Mouse (Mus musculus) stomach, embryonic 15.5 days (tissue): Measurements from ENCODE around the gene Rcor1. TPM values are rescaled to one million over a fixed set of nuclear protein-coding genes. Genes with fewer than 3 reads are reported as not detected.

Experiments used
- ATAC-seq: fragments of 200-750 bp; cut with Nextera tagmentation; 2 replicates; pipeline ENCODE4 v1.8.0; 2017; ENCODE audit warnings: low read depth, moderate number of reproducible peaks, moderate TSS enrichment; ENCODE audit not compliant: insufficient read depth, low FRiP score
- H3K27ac ChIP-seq: fragments of 300-500 bp; sonication (generic); 2 replicates; pipeline ENCODE4 v1.5.1; 2015; ENCODE audit warnings: mild to moderate bottlenecking, inconsistent platforms
- H3K27me3 ChIP-seq: fragments of 300-500 bp; sonication (generic); replicated peaks from 2 replicates; pipeline ENCODE4 v1.6.1; 2015; ENCODE audit warnings: inconsistent platforms
- H3K36me3 ChIP-seq: fragments of 300-500 bp; sonication (generic); 2 replicates; pipeline ENCODE4 v1.6.1; 2015; ENCODE audit warnings: inconsistent platforms
- H3K4me1 ChIP-seq: fragments of 300-500 bp; sonication (generic); 2 replicates; pipeline ENCODE4 v1.6.1; 2015; ENCODE audit warnings: inconsistent platforms
- H3K4me2 ChIP-seq: fragments of 300-500 bp; sonication (generic); 2 replicates; pipeline ENCODE4 v1.6.1; 2015; ENCODE audit warnings: mild to moderate bottlenecking, inconsistent platforms
- H3K4me3 ChIP-seq: fragments of 300-500 bp; sonication (generic); replicated peaks from 2 replicates; pipeline ENCODE4 v1.5.1; 2015; ENCODE audit warnings: inconsistent platforms
- H3K9ac ChIP-seq: fragments of 300-500 bp; sonication (generic); 2 replicates; pipeline ENCODE4 v1.6.1; 2015; ENCODE audit warnings: inconsistent platforms
- H3K9me3 ChIP-seq: fragments of 300-500 bp; sonication (generic); 2 replicates; pipeline ENCODE4 v1.6.1; 2016; ENCODE audit warnings: inconsistent platforms
- WGBS: fragments of 180-500 bp; shearing (Covaris S2); methylation state at CpG from one replicate; pipeline ENCODE4 v1.1.7; 2015; 5-methylcytosine and 5-hydroxymethylcytosine counted together
- polyA plus RNA-seq: library from polyadenylated mRNA; unstranded; fragments of >200 nt; fragmentation: Nextera tagmentation; extraction: Ambion mirVana; gene quantifications from 2 replicates; pipeline ENCODE4 v1.2.1, GENCODE M21; 2015

Gene Rcor1
- polyA plus RNA-seq, 1 experiment from 2014 or later, result 12.3 TPM

GRCm38 (mm10) chr12:111005803-111006202 is 33.3 kb upstream of the Rcor1 start:
- H3K4me3 ChIP-seq, result no peak overlapping the region
- 62% methylated on average over 6 of the region's 6 CpGs for WGBS
- no peaks in the 10 kb centered on the region for H3K9me3 ChIP-seq
- ATAC-seq, result peak; percentile 33; the same call in 1 of the 2 replicates
- H3K27ac ChIP-seq, result peak overlapping the region; percentile 81; the same call in 1 of the 2 replicates
- H3K27me3 ChIP-seq, result no peaks in the 10 kb centered on the region
- H3K4me2 ChIP-seq, result no peak overlapping the region
- H3K9ac ChIP-seq, result no peak overlapping the region
- H3K4me1 ChIP-seq, result peaks cover 40% of the 10 kb centered on the region
- H3K36me3 ChIP-seq, result no peaks in the 10 kb centered on the region

- Histone ChIP-seq H3K9me3 (no peaks in the 10 kb centered on the region), H3K27me3 (no peaks in the 10 kb centered on the region), H3K4me1 (peaks cover 40% of the 10 kb centered on the region), H3K36me3 (no peaks in the 10 kb centered on the region), H3K27ac (peak overlapping the region; percentile 81), H3K9ac (no peak overlapping the region), H3K4me3 (no peak overlapping the region), H3K4me2 (no peak overlapping the region)
- peak; percentile 19 for ATAC-seq
- WGBS, result 38% methylated on average over 5 of the region's 5 CpGs
These were observed 32.8 kb upstream of the Rcor1 start for GRCm38 (mm10) chr12:111006339-111006738.

GRCm38 (mm10) chr12:111007134-111008103 is 31.7 kb upstream of the Rcor1 start:
- Histone ChIP-seq H3K4me3 (no peak overlapping the region), H3K27me3 (no peaks in the 10 kb centered on the region), H3K9me3 (no peaks in the 10 kb centered on the region), H3K4me2 (no peak overlapping the region), H3K36me3 (no peaks in the 10 kb centered on the region), H3K9ac (no peak overlapping the region), H3K27ac (peak overlapping the region; percentile 81), H3K4me1 (peaks cover 40% of the 10 kb centered on the region)
- 49% methylated on average over 14 of the region's 14 CpGs for WGBS
- ATAC-seq, result peak; percentile 64

- no peaks in the 10 kb centered on the region for H3K27me3 ChIP-seq
- no peaks in the 10 kb centered on the region for H3K36me3 ChIP-seq
- H3K27ac ChIP-seq, result peak overlapping the region; percentile 81
- H3K9ac ChIP-seq, result no peak overlapping the region
- peak; percentile 31; the same call in 1 of the 2 replicates for ATAC-seq
- H3K9me3 ChIP-seq, result no peaks in the 10 kb centered on the region
- peaks cover 40% of the 10 kb centered on the region for H3K4me1 ChIP-seq
- H3K4me2 ChIP-seq, result no peak overlapping the region
- H3K4me3 ChIP-seq, result no peak overlapping the region
- 42% methylated on average over 11 of the region's 11 CpGs for WGBS
These were observed 30.4 kb upstream of the Rcor1 start for GRCm38 (mm10) chr12:111008500-111009490.

GRCm38 (mm10) chr12:111009615-111010257 is 29.4 kb upstream of the Rcor1 start:
- 62% methylated on average over 6 of the region's 6 CpGs for WGBS
- peak overlapping the region; percentile 81 for H3K27ac ChIP-seq
- H3K4me3 ChIP-seq, result no peak overlapping the region
- no peak overlapping the region for H3K9ac ChIP-seq
- no peaks in the 10 kb centered on the region for H3K27me3 ChIP-seq
- no peak overlapping the region for H3K4me2 ChIP-seq
- no peaks in the 10 kb centered on the region for H3K9me3 ChIP-seq
- H3K4me1 ChIP-seq, result peaks cover 40% of the 10 kb centered on the region
- H3K36me3 ChIP-seq, result no peaks in the 10 kb centered on the region
- no peak for ATAC-seq

GRCm38 (mm10) chr12:111016807-111017206 is 22.3 kb upstream of the Rcor1 start:
- Histone ChIP-seq H3K36me3 (no peaks in the 10 kb centered on the region), H3K27ac (no peak overlapping the region), H3K4me3 (no peak overlapping the region), H3K4me2 (no peak overlapping the region), H3K9me3 (no peaks in the 10 kb centered on the region), H3K4me1 (no peaks in the 10 kb centered on the region), H3K9ac (no peak overlapping the region), H3K27me3 (no peaks in the 10 kb centered on the region)
- no peak for ATAC-seq
- WGBS, result 84% methylated on average over 3 of the region's 3 CpGs

- H3K4me1 ChIP-seq, result no peaks in the 10 kb centered on the region
- H3K27me3 ChIP-seq, result no peaks in the 10 kb centered on the region
- H3K4me2 ChIP-seq, result no peak overlapping the region
- no peaks in the 10 kb centered on the region for H3K36me3 ChIP-seq
- no peaks in the 10 kb centered on the region for H3K9me3 ChIP-seq
- WGBS, result 92% methylated on average over 11 of the region's 11 CpGs
- no peak overlapping the region for H3K4me3 ChIP-seq
- no peak overlapping the region for H3K9ac ChIP-seq
- H3K27ac ChIP-seq, result no peak overlapping the region
- no peak for ATAC-seq
These were observed 21.1 kb upstream of the Rcor1 start for GRCm38 (mm10) chr12:111018068-111018467.

GRCm38 (mm10) chr12:111019086-111019485 is 20.1 kb upstream of the Rcor1 start:
- ATAC-seq, result no peak
- WGBS, result 92% methylated on average over 2 of the region's 2 CpGs
- Histone ChIP-seq H3K4me2 (no peak overlapping the region), H3K27me3 (no peaks in the 10 kb centered on the region), H3K9me3 (no peaks in the 10 kb centered on the region), H3K9ac (no peak overlapping the region), H3K27ac (no peak overlapping the region), H3K4me1 (no peaks in the 10 kb centered on the region), H3K4me3 (no peak overlapping the region), H3K36me3 (no peaks in the 10 kb centered on the region)

- Histone ChIP-seq H3K4me2 (no peak overlapping the region), H3K4me1 (no peaks in the 10 kb centered on the region), H3K27me3 (no peaks in the 10 kb centered on the region), H3K36me3 (no peaks in the 10 kb centered on the region), H3K9me3 (no peaks in the 10 kb centered on the region), H3K9ac (no peak overlapping the region), H3K4me3 (no peak overlapping the region), H3K27ac (no peak overlapping the region)
- WGBS, result 27% methylated on average over 1 of the region's 1 CpGs
- ATAC-seq, result no peak
These were observed 18.0 kb upstream of the Rcor1 start for GRCm38 (mm10) chr12:111021138-111021537.

- Histone ChIP-seq H3K4me3 (no peak overlapping the region), H3K36me3 (no peaks in the 10 kb centered on the region), H3K27ac (no peak overlapping the region), H3K4me1 (no peaks in the 10 kb centered on the region), H3K9ac (no peak overlapping the region), H3K27me3 (no peaks in the 10 kb centered on the region), H3K9me3 (no peaks in the 10 kb centered on the region), H3K4me2 (no peak overlapping the region)
- no peak for ATAC-seq
- 56% methylated on average over 3 of the region's 3 CpGs for WGBS
These were observed 17.6 kb upstream of the Rcor1 start for GRCm38 (mm10) chr12:111021577-111021976.
